Mouse (Mus musculus): ENCODE measurements at regions not wholly inside any gene's neighbourhood (a gene's known extent, or its start where the extent isn't known, plus 50 kb on each side); places are given as distances from the start of the nearest gene placed in this dataset.
A peak's percentile ranks its signal among the peaks of the same experiment; 100 is the strongest.
"Not testable (repeated sequence)": the region's sequence is repeated elsewhere in the genome, so short reads cannot be mapped to it uniquely, and the experiment has no call there.

DNA sequence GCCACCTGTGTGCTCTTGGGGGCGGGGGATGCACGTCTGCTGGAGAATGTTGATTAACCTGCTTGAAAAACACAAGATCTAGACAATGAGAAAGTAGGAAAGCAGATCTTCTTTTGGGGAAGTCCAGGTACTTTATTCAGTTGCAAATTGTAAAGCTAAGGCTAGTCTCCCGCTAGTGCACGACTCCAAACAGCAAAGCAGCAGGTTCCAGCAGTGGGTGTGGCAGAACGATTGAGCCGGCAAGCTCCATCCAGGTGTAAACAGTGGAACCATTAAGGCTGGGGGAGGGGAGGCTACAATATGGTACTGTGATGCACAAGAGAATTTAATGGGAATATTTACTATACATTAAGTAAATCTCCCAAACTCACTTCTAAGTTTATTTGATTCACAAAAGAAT, 448.6 kb upstream of the Cobl start:
- DNase-seq (ENCODE audit: low spot score): not testable (repeated sequence)

GRCm38 (mm10) chr11:12873712-12874111, 409.0 kb upstream of the Cobl start:
- DNase-seq (ENCODE audit: low spot score): no peak

DNA sequence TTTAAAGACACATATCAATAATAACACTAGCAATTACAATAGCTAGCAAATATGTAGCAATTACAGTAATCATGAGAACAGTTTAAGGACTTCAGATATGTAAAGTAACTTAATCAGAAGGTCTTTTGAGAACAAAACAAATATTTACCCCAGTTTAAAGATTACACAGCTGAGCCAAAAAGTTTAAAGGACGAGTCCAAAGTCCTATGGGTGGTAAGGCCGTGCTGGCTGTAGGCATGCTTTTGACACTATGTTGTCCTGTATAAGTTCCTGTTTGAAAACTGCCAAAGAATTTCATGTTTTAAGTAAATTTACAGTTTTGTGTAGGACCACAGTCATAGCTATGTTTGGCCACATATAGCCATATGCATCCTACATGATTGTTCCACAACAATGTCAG, 408.0 kb upstream of the Cobl start:
- DNase-seq (ENCODE audit: low spot score): no peak

GRCm38 (mm10) chr11:12872399-12872798, 407.6 kb upstream of the Cobl start:
- no peak for DNase-seq (ENCODE audit: low spot score)

GRCm38 (mm10) chr11:12867541-12867940, 402.8 kb upstream of the Cobl start:
- DNase-seq (ENCODE audit: low spot score): no peak

GRCm38 (mm10) chr11:12865034-12865620, 400.4 kb upstream of the Cobl start:
- DNase-seq (ENCODE audit: low spot score): no peak

GRCm38 (mm10) chr11:12859344-12859930, 394.7 kb upstream of the Cobl start:
- no peak for DNase-seq (ENCODE audit: low spot score)

- DNase-seq (ENCODE audit: low spot score): no peak
Measured at GRCm38 (mm10) chr11:12858274-12858884, 393.6 kb upstream of the Cobl start.

GRCm38 (mm10) chr11:12857358-12858199, 392.8 kb upstream of the Cobl start:
- no peak for DNase-seq (ENCODE audit: low spot score)

GRCm38 (mm10) chr11:12847793-12848192, 383.0 kb upstream of the Cobl start:
- no peak for DNase-seq (ENCODE audit: low spot score)

DNA sequence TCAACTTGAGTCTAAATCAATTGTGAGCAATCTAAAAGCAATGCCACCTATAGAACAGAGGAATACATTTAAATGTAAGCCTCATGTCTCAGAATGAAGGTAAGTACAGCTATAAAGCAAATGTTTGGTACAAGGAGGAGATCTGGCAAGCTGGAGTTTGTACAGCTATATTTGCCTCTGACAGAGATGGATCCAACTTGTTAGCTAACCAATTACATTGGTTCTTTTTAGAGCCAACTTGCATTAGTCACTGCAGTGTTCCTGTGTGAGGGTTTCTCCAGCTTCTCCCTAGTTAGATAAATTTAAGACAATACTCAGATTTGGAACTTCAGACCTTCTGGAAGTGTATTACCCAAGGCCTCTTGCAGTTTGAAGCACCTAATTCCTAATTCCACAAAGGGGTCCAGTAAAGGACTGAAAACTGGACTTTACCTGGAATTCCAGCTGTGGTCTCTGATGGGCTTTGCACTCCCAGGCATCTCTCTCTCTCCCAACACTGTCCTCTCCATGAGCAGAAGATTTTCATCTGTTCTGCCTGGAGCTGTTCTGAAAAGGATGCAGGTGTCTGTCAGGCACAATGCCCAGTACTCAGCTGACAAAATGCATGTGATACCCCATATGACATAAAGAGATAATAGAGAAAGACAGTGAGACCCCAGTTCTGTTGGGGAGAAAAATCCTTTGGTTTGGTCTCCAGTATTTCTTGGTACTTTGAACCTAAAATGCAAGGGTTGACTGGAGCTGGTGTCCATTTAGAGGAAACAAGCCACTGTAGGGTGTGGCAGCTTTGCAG, 379.1 kb upstream of the Cobl start:
- DNase-seq (ENCODE audit: low spot score): no peak

GRCm38 (mm10) chr11:12841393-12841792, 376.6 kb upstream of the Cobl start:
- DNase-seq (ENCODE audit: low spot score): no peak

GRCm38 (mm10) chr11:12837920-12838319, 373.2 kb upstream of the Cobl start:
- no peak for DNase-seq (ENCODE audit: low spot score)

DNA sequence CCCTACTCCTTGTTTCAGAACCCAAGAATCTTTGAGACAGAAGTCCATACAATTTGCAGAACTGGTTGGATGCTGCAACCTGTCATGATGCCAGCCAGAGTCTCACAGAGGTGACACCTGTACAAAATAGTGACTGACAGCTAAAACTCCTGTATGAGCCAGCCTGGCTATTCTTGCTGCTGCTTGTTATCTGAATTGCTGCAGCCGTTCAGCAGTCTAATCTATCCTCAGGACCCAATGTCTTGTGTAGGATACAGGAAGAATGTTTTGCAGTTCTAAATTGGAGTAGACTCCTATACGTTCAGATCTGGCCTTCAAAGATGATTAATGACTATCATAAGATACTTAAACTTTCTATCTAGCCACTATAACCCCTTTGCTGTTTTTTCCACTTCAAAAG, 372.6 kb upstream of the Cobl start:
- DNase-seq (ENCODE audit: low spot score): no peak

GRCm38 (mm10) chr11:12836387-12836786, 371.6 kb upstream of the Cobl start:
- no peak for DNase-seq (ENCODE audit: low spot score)

DNA sequence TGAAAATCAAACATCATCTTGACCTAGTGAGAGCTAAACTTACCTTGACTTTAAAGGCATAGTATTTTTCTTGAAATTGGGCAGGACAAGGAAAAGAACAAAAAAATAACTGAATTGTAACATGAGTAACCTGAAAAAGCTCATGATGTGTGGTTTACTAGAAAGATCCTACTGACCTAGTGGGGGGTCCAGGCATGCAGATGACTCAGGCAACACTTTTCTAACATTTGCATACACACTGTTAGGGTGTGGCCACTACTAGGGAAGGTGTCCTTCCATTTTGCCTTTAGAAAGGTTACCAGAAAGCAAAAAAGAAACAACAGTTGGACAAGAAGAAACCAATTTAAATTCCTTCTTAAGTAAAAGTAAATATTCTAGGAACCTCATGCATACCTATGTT, 347.3 kb upstream of the Cobl start:
- DNase-seq (ENCODE audit: low spot score): no peak

DNA sequence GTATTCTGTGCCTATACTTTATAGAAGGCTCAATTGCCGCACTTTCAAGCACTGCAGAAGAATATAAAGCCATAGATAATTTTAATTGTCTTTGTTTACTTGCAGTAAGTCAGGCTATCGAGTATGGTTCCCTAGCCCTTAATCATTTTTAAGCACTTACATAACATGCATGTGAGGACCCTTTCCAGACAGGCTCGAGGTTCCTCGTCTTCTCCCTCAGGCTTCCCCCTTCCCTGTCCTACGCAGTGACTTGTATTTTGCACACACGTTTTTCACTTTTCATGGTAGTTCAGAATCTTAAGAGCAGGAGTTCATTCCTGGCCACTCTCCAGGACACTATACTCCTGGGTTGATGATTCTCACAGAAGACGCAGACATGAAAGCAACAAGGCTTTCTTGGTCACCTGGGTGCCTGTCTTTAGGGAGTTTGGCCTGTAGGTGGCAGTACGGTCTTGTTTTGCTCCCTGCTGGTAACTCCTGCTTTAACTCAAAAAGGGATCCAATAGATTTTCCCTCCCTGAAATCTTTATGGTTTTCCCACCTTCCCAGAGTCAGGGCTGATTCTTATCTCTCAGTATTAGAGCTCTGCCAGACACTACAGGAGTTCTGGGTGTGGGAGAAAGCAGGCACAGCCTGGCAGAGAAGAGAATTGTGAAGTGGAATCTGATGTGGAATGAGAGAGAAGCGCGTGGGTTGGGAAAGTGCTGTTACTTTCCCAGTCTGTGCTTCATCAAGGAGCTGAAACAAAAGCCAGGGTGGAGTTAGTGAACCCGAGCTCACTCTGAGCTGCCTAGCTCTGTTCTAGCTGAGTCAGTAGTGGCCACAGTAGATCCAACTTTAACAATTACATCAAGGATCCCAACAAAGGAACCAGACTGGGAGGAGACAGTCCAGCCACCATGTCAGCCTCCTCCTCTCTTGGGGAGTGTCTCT, 346.5 kb upstream of the Cobl start:
- DNase-seq (ENCODE audit: low spot score): peak; percentile 44
